Mouse (Mus musculus): ENCODE measurements around the gene Rap2b.

- TF ChIP-seq CTCF (IDR thresholded peaks at IDR 0.05; ENCODE audit: low read depth, low read length): no peak
- no peak for TF ChIP-seq POLR2A (IDR thresholded peaks at IDR 0.05; ENCODE audit: borderline replicate concordance, low read depth, low read length)
Measured at GRCm38 (mm10) chr3:61315002-61315401, 46.4 kb upstream of the Rap2b start.

Measured in bone marrow macrophage, adult 2 months (primary cell).